Mouse (Mus musculus) forebrain, embryonic 14.5 days (tissue): ENCODE measurements around the gene Tlx2. TPM values are rescaled to one million over a fixed set of nuclear protein-coding genes. Genes with fewer than 3 reads are reported as not detected.

Experiments
- ATAC-seq: fragments of 200-750 bp; cut with Nextera tagmentation; 2 replicates; pipeline ENCODE4 v1.8.0; 2017; ENCODE audit warnings: mild to moderate bottlenecking, moderate library complexity
- DNase-seq: peaks from one replicate; pipeline ENCODE4 v3.0.0-alpha.2; 2015; ENCODE audit warnings: low spot score
- H3K27ac ChIP-seq: fragments of 300-500 bp; sonication (generic); 2 replicates; pipeline ENCODE4 v1.5.1; 2014; ENCODE audit warnings: low read depth, mild to moderate bottlenecking, control low read depth, low read length, moderate library complexity
- H3K27me3 ChIP-seq: fragments of 300-500 bp; sonication (generic); replicated peaks from 2 replicates; pipeline ENCODE4 v1.6.1; 2014; ENCODE audit warnings: low read length, control low read depth, mixed read lengths; ENCODE audit not compliant: control insufficient read depth, insufficient read depth
- H3K36me3 ChIP-seq: fragments of 300-500 bp; sonication (generic); 2 replicates; pipeline ENCODE4 v1.6.1; 2014; ENCODE audit warnings: low read length, control low read depth; ENCODE audit not compliant: control insufficient read depth, insufficient read depth
- H3K4me1 ChIP-seq: fragments of 300-500 bp; sonication (generic); 2 replicates; pipeline ENCODE4 v1.6.1; 2014; ENCODE audit warnings: antibody characterized with exemption, low read length, control low read depth; ENCODE audit not compliant: control insufficient read depth, insufficient read depth
- H3K4me2 ChIP-seq: fragments of 300-500 bp; sonication (generic); 2 replicates; pipeline ENCODE4 v1.6.1; 2014; ENCODE audit warnings: mild to moderate bottlenecking, control low read depth, low read length
- H3K4me3 ChIP-seq: fragments of 300-500 bp; sonication (generic); 2 replicates; pipeline ENCODE4 v1.5.1; 2014; ENCODE audit warnings: low read depth, low read length, control low read depth
- H3K9ac ChIP-seq: fragments of 300-500 bp; sonication (generic); 2 replicates; pipeline ENCODE4 v1.6.1; 2014; ENCODE audit warnings: mild to moderate bottlenecking, low read length, control low read depth, moderate library complexity
- H3K9me3 ChIP-seq: fragments of 300-500 bp; sonication (generic); replicated peaks from 2 replicates; pipeline ENCODE4 v1.6.1; 2016; ENCODE audit warnings: low read length, control low read depth, mixed read lengths; ENCODE audit not compliant: control insufficient read depth
- WGBS: fragments of 180-500 bp; shearing (Covaris S2); extraction: QIAGEN DNeasy Blood & Tissue Kit; methylation state at CpG from one replicate; pipeline ENCODE4 v1.1.7; 2014; 5-methylcytosine and 5-hydroxymethylcytosine counted together
- microRNA counts: library from miRNA; unstranded; fragments of <30 nt; microRNA quantifications from one replicate; lab custom pipeline; 2016
- microRNA-seq: library from miRNA; unstranded; fragments of <30 nt; microRNA quantifications from one replicate; pipeline ENCODE4, GENCODE M21; 2016
- polyA plus RNA-seq: library from polyadenylated mRNA; unstranded; fragments of >200 nt; fragmentation: Nextera tagmentation; extraction: Ambion mirVana; gene quantifications from 2 replicates; pipeline ENCODE4 v1.2.1, GENCODE M21; 2014

The Tlx2 gene
- polyA plus RNA-seq, 1 experiment from 2014 or later: not detected

DNA sequence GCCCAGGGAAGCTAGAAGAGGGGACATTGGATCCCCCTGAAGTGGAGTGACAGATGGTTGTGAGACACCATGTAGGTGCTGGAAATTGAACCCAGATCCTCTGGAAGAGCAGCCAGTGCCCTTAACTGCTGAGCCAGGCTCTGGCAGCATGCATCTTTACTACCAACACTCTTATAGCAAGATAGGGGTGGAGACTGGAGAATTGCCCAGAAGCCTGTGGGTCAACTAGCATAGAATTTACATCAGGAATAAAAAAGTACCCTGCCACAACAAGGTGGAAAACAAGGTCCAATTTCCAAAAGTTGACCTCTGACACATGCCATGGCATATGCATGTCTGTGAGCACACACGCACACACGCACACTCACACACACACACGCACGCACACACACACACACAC is 44.9 kb downstream of the Tlx2 start:
- Histone ChIP-seq H3K36me3 (no peaks in the 10 kb centered on the region), H3K4me1 (no peaks in the 10 kb centered on the region), H3K27ac (no peak overlapping the region), H3K9me3 (no peaks in the 10 kb centered on the region), H3K4me3 (no peak overlapping the region), H3K4me2 (no peak overlapping the region), H3K9ac (no peak overlapping the region), H3K27me3 (no peaks in the 10 kb centered on the region)
- ATAC-seq: no peak
- no peak for DNase-seq
- 97% methylated on average over 4 of the region's 4 CpGs for WGBS

GRCm38 (mm10) chr6:83024421-83024820 is 45.7 kb downstream of the Tlx2 start:
- ATAC-seq: no peak
- no peaks in the 10 kb centered on the region for H3K4me1 ChIP-seq
- WGBS: 72% methylated on average over 4 of the region's 4 CpGs

GRCm38 (mm10) chr6:83023786-83024185 is 46.3 kb downstream of the Tlx2 start:
- no peaks in the 10 kb centered on the region for H3K36me3 ChIP-seq
- H3K4me1 ChIP-seq: no peaks in the 10 kb centered on the region
- 90% methylated on average over 2 of the region's 2 CpGs for WGBS
- H3K4me3 ChIP-seq: no peak overlapping the region
- H3K27ac ChIP-seq: no peak overlapping the region
- H3K9ac ChIP-seq: no peak overlapping the region
- no peak for DNase-seq
- ATAC-seq: no peak
- H3K27me3 ChIP-seq: no peaks in the 10 kb centered on the region
- H3K9me3 ChIP-seq: no peaks in the 10 kb centered on the region
- no peak overlapping the region for H3K4me2 ChIP-seq

More at GRCm38 (mm10) chr6:83024421-83024820, 45.7 kb downstream of the Tlx2 start:
- no peak overlapping the region for H3K9ac ChIP-seq
- H3K4me2 ChIP-seq: no peak overlapping the region
- no peak overlapping the region for H3K4me3 ChIP-seq
- DNase-seq: no peak
- H3K9me3 ChIP-seq: no peaks in the 10 kb centered on the region
- no peak overlapping the region for H3K27ac ChIP-seq
- H3K36me3 ChIP-seq: no peaks in the 10 kb centered on the region
- no peaks in the 10 kb centered on the region for H3K27me3 ChIP-seq

- Histone ChIP-seq H3K36me3 (no peaks in the 10 kb centered on the region), H3K4me2 (no peak overlapping the region), H3K4me3 (no peak overlapping the region), H3K4me1 (no peaks in the 10 kb centered on the region), H3K9me3 (no peaks in the 10 kb centered on the region), H3K9ac (no peak overlapping the region), H3K27ac (no peak overlapping the region), H3K27me3 (no peaks in the 10 kb centered on the region)
- 85% methylated on average over 9 of the region's 9 CpGs for WGBS
- ATAC-seq (no peak), DNase-seq (no peak)
These were observed 47.1 kb downstream of the Tlx2 start for GRCm38 (mm10) chr6:83023008-83023407.

GRCm38 (mm10) chr6:83020836-83021593 is 49.1 kb downstream of the Tlx2 start:
- Histone ChIP-seq H3K4me2 (no peak overlapping the region), H3K4me3 (no peak overlapping the region), H3K36me3 (no peaks in the 10 kb centered on the region), H3K27me3 (no peaks in the 10 kb centered on the region), H3K9ac (no peak overlapping the region), H3K4me1 (no peaks in the 10 kb centered on the region), H3K9me3 (no peaks in the 10 kb centered on the region), H3K27ac (no peak overlapping the region)
- no peak for ATAC-seq
- 79% methylated on average over 4 of the region's 4 CpGs for WGBS
- DNase-seq: no peak

DNA sequence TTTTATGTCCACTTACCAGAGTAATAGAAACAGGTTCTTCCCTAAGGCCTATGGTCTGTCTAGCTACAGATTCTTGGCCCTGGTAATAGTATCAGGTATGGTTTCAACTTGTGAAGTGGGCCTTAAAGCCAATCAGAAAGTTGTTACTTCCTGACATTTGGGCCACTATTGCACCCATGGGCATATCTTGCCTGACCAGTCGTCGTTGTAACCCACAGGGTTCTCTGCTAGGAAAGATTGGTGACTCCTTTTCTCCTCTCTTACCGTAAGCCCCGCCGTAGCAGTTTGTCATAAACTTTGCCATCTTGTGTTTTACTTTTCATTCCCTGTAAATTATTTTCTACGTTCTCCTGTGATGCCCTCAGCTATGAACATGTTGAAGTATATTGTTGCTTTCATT is 50.0 kb downstream of the Tlx2 start:
- 88% methylated on average over 6 of the region's 6 CpGs for WGBS
- H3K4me3 ChIP-seq: no peak overlapping the region
- ATAC-seq: no peak

GRCm38 (mm10) chr6:83019044-83019443 is 51.0 kb downstream of the Tlx2 start:
- WGBS: 71% methylated on average over 3 of the region's 3 CpGs
- no peak for ATAC-seq
- H3K27ac ChIP-seq: no peak overlapping the region

More for the DNA sequence above, 50.0 kb downstream of the Tlx2 start:
- Histone ChIP-seq H3K27ac (no peak overlapping the region), H3K4me2 (no peak overlapping the region), H3K27me3 (no peaks in the 10 kb centered on the region), H3K4me1 (no peaks in the 10 kb centered on the region), H3K9ac (no peak overlapping the region), H3K36me3 (no peaks in the 10 kb centered on the region), H3K9me3 (no peaks in the 10 kb centered on the region)
- no peak for DNase-seq

More at GRCm38 (mm10) chr6:83019044-83019443, 51.0 kb downstream of the Tlx2 start:
- H3K36me3 ChIP-seq: no peaks in the 10 kb centered on the region
- no peak overlapping the region for H3K4me2 ChIP-seq
- no peak for DNase-seq
- no peak overlapping the region for H3K9ac ChIP-seq
- H3K9me3 ChIP-seq: no peaks in the 10 kb centered on the region
- no peaks in the 10 kb centered on the region for H3K27me3 ChIP-seq
- no peak overlapping the region for H3K4me3 ChIP-seq
- no peaks in the 10 kb centered on the region for H3K4me1 ChIP-seq

MicroRNAs encoded within 50 kb of the gene (microRNA counts, 519-probe panel; counts per million panel counts)
- microRNA mmu-miR-3470a+mmu-miR-3470b (lab: Ali Mortazavi, UCI): not detected

Small RNAs within 50 kb of the gene (microRNA-seq; reads per million reads assigned to microRNA genes)
- gene Mir3470a (not detected), gene Mir7040 (not detected)

Other genes starting within 250 kb of the Tlx2 start
- 4.0 and 5.7 TPM in 2 replicates for gene Sema4f, start 130.5 kb downstream of the Tlx2 start, polyA plus RNA-seq
- gene M1ap, start 123.4 kb downstream of the Tlx2 start, polyA plus RNA-seq: 0.13 TPM in 1 of 2 replicates, not detected in the other
- gene Dok1, start 36.8 kb downstream of the Tlx2 start, polyA plus RNA-seq: 2.6 and 3.4 TPM in 2 replicates
- gene Loxl3, start 36.1 kb downstream of the Tlx2 start, polyA plus RNA-seq: 3.8 and 4.9 TPM in 2 replicates
- 101 and 107 TPM in 2 replicates for gene Aup1, start 15.8 kb downstream of the Tlx2 start, polyA plus RNA-seq
- 32.6 and 32.9 TPM in 2 replicates for gene Htra2, start 15.0 kb downstream of the Tlx2 start, polyA plus RNA-seq
- 0.33 and 0.62 TPM in 2 replicates for gene Dqx1, start 12.4 kb downstream of the Tlx2 start, polyA plus RNA-seq
- 51.3 and 56.1 TPM in 2 replicates for gene Pcgf1, start 7.6 kb upstream of the Tlx2 start, polyA plus RNA-seq
- gene Lbx2, start 16.1 kb upstream of the Tlx2 start, polyA plus RNA-seq: not detected in 2 replicates
- gene Ccdc142, start 31.3 kb upstream of the Tlx2 start, polyA plus RNA-seq: 1.9 TPM in 2 replicates
- gene Gm42688, start 31.3 kb upstream of the Tlx2 start, polyA plus RNA-seq: 1.9 and 2.7 TPM in 2 replicates
- gene Mrpl53, start 38.7 kb upstream of the Tlx2 start, polyA plus RNA-seq: 128 and 154 TPM in 2 replicates
- 8.8 and 15.0 TPM in 2 replicates for gene Mogs, start 45.2 kb upstream of the Tlx2 start, polyA plus RNA-seq
- 197 and 214 TPM in 2 replicates for gene Wbp1, start 51.3 kb upstream of the Tlx2 start, polyA plus RNA-seq
- 15.6 and 17.5 TPM in 2 replicates for gene Ino80b, start 55.1 kb upstream of the Tlx2 start, polyA plus RNA-seq
- 4.7 and 4.8 TPM in 2 replicates for gene Rtkn, start 65.2 kb upstream of the Tlx2 start, polyA plus RNA-seq
- gene Wdr54, start 86.1 kb upstream of the Tlx2 start, polyA plus RNA-seq: 20.6 and 23.9 TPM in 2 replicates
- 5.8 and 7.5 TPM in 2 replicates for gene 1700003E16Rik, start 86.1 kb upstream of the Tlx2 start, polyA plus RNA-seq
- gene Dctn1, start 95.6 kb upstream of the Tlx2 start, polyA plus RNA-seq: 101 and 133 TPM in 2 replicates
- gene Slc4a5, start 149.5 kb upstream of the Tlx2 start, polyA plus RNA-seq: 0.63 and 0.78 TPM in 2 replicates